Mouse (Mus musculus) thymus, postnatal 4 days (tissue): ENCODE results near the gene Zfyve1.

Experiments used
- DNase-seq: peaks from one replicate; pipeline ENCODE4 v3.0.0; 2021

Gene Zfyve1

DNA sequence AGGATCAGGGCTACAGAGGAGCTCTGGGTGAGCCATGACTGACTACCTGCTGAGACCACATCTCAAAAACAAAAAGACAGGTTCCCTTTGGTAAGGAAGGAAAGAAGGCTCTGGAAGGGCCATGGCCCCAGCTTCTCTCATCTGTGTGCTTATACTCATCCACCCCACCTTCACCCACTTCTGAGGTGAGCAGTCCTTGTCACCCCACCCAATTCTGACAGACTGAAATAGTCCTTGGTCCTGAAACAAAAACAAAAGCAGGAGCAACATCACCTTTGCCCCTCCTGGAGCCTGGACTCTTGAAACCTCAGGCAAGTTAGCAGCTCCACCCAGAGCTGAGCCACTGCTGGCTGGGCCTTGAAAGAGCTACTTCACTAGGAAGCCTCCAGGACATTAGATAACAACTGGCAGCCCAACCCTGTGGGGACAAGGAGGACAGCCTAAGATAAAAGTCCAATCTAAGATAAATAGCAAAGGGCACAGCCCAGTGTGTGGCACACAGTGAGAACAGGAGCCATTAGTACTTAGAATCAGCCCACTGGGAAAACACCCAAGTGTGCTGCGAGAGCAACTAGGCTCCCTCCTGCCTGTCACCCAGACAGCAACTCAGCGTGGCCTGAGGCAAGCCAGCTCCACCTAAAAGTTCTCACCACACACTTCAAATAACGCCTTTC, 18.0 kb downstream of the Zfyve1 start:
- no peak for DNase-seq

DNA sequence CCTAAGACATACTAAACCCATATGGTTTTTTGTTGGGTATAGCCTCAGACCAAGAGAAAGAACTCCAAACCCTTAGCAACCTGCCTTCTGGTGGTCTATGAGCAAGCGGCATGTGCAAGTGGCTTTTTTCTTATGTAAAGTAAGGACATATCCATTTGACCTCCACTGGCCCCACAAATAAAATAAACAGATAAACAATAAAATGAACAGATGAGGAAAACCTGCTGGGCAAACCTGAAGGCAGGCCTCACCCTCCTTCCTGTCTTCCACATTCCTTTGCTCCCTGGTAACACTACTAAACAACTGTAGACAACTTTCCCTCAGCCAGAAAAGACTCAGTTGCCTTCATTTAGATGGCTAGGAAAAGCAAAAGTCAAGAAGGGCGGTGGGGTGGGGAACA, 18.7 kb downstream of the Zfyve1 start:
- DNase-seq = no peak

- no peak for DNase-seq
Observed at GRCm38 (mm10) chr12:83577445-83577844, 19.6 kb downstream of the Zfyve1 start.

DNA sequence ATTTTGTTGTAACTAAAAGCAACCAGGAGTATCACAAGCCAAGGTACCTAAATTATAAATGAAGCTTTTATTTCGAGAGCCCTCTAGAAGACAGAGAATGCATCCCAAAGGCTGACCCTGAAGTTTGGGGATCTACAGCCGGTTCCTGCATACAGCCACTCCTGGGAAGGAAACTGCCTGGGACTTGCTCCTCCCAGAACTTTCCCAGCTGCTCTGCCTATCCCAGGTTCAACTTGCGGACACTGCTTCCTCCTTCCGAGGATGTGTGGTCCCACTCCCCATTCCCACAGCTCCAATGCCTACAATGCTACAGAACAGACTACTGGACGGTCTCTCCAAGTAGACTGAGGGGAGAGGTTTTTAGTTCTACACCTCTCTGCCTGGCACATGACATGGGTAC, 24.3 kb downstream of the Zfyve1 start:
- DNase-seq = no peak

- no peak for DNase-seq
Observed at GRCm38 (mm10) chr12:83569866-83570265, 27.2 kb downstream of the Zfyve1 start.

GRCm38 (mm10) chr12:83562589-83562988, 34.4 kb downstream of the Zfyve1 start:
- DNase-seq = no peak

GRCm38 (mm10) chr12:83560189-83560588, 36.8 kb downstream of the Zfyve1 start:
- DNase-seq = no peak

DNA sequence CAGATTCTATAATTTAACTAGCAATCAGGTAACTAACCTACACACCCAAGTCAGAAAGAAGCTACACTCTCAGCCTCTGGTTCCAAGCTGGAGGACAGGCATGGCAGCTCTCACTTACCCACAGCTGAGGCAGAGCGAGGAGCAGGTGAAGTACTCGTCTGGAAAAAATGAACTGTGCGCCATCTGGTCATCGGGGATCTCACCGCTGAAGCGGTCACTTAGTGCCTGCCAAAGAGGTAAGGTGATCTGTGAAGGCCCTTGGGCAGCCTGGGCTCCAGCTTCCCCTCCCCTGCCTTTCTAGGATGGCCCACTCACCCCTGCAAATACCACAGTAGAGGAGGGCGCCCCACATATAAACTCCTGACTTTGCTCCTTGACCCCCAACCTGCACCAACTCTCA, 38.5 kb downstream of the Zfyve1 start:
- DNase-seq = no peak

- no peak for DNase-seq
Observed at GRCm38 (mm10) chr12:83555605-83556004, 41.4 kb downstream of the Zfyve1 start.

DNA sequence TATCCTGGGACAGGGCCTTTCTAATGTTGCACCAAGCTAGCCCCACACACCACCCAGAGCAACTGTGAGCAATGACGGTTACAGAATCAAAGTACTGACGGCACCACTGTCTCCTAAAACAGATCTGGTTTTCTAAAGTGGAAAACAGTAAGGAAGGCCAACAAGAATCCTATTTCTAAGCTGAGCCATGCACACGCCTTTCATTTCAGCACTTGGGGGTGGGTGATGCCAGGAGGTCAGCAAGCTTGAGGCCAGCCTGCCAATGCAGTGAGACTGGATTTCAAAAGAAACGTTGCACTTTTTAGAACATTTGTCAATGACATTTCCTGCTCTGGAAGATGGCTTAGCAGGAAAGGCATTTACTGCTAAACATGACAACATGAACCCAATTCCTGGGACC, 43.2 kb downstream of the Zfyve1 start:
- no peak for DNase-seq

- no peak for DNase-seq
Observed at GRCm38 (mm10) chr12:83551305-83551704, 45.7 kb downstream of the Zfyve1 start.

DNA sequence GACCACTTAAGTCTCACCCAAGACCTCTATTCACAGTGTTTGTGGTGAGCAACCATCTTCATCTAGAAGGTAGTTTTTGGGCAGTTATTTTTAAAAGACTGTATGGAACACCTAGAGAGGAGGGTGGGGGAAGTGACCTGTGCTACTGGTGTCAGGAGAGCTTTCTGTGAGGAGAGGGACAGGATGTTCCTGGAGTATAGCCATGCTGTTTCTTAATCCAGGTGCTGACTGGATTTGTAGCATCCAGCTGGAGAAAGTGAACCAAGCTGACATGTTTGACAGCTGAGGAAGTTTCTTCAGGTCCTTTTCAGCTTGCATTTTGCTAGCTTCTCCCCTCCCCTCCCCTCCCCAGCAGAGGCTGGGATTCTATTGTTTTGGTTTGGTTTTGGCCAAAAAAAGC, 52.2 kb downstream of the Zfyve1 start:
- DNase-seq = no peak

- no peak for DNase-seq
Observed at GRCm38 (mm10) chr12:83543997-83544396, 53.0 kb downstream of the Zfyve1 start.

DNA sequence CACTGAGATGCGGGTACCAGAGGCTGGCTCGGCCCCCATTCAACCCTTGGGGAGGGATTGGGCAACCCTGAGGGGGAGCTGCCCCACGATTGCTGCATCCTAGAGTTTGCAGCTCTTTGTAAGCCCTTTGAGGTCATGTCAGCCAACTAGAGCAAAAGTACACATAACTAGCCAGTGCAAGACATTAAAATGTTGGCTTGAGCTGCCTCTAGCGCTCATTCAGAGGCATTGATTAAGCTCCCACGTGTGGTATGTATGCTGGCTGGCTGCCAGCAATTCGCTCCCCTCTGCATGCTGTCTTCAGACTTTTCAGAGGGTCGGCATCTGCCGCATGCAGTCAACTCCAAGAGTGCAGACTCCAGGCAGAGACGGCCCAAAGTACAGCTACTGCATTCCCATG, 61.0 kb downstream of the Zfyve1 start:
- DNase-seq = no peak

DNA sequence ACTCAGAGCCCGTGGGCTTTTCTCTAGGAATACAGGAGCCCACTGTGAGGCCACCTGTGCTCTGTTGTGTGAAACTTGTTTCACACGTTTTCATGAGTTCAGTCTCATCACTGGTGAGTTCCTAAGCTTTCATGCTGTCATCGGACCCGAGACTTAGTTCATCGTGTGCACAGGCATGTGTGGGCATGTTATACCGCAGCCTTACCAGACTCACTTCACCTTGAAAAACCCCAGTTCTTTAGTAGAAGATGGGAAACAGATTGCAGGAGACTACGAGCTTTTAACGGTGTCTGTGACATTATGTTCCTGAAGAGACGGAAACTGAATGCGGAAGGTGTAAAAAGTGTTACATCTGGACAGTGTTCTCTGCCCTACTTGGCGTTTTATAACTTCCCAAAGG, 61.6 kb downstream of the Zfyve1 start:
- DNase-seq = no peak

DNA sequence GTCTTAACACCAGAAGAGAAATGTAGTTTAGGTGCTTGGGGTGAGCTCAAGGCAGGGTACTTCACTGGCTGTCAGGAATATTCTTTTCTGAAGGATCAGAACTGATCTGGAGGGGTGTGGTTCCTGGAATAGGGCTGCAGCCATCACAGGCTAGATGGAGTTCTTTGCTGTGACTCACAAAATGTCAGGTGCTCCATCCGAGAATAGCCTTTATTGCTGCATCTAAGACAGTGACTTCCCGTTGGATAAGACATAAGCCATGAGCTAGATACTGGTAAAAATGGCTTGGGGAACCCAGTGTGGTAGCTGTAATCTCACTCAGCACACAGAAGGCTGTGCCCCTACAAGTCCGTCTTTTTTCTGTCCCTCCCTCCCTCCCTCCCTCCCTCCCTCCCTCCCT, 62.8 kb downstream of the Zfyve1 start:
- no peak for DNase-seq

DNA sequence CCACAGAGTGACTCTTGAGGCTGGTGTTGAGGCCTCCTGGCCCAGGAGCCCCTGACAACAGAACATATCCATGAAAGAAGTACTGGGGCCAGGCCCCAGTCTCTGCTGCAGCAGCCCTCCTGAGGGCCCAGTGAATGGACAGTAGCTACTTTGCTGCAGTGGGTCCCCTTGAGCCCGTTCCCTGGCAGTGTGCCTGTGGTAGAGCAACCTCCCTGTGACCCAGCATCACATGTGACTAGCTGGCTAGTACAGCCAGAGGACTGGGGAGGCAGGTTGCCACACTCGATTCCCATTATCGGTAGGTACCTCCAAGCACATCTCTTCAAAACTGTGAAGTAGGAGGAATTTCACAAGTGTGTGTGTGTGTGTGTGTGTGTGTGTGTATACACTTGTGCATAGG, 64.1 kb downstream of the Zfyve1 start:
- no peak for DNase-seq

DNA sequence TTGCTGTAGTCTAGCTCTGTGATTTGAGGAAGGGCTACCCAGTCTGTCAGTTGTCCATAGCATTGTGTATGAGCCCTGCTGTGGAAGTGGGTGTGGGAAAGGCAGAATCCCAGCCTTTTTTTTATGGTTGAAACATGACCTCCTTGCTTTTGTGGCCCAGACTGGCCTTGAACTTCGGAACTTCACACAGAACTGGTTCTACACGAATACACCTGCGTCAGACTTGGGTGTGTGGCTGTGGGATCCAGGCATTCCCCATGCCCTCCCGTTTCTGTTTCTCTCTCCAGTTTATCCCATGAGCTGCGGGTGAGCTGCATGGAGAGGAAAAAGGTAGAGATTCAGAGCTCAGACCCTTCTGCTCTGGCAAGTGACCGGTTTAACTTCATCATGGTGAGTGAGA, 65.0 kb downstream of the Zfyve1 start:
- no peak for DNase-seq

- DNase-seq = no peak
Observed at GRCm38 (mm10) chr12:83528665-83529064, 68.4 kb downstream of the Zfyve1 start.

GRCm38 (mm10) chr12:83527816-83528215, 69.2 kb downstream of the Zfyve1 start:
- no peak for DNase-seq

- no peak for DNase-seq
Observed at GRCm38 (mm10) chr12:83525822-83526544, 71.0 kb downstream of the Zfyve1 start.

GRCm38 (mm10) chr12:83524329-83524728, 72.7 kb downstream of the Zfyve1 start:
- DNase-seq = no peak

DNA sequence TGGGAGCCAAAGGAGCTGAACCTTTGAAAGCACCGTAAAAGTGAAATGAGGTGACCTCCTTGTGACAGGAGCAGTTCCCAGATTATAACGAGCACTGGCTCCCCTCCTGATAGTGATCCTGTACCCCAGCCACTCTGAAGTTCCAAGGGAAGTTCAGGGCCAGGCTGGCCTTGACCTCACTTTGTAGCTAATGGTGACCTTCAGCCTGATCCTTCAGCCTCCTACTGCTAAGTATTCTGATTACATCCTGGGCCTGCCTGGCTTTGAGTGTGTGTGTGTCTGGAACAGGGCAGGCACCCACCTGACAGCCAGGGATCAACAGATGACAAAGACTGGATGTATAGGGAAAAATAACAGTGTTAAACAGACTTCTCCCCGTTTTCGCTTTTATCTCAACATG, 73.1 kb downstream of the Zfyve1 start:
- DNase-seq = no peak

GRCm38 (mm10) chr12:83523056-83523455, 74.0 kb downstream of the Zfyve1 start:
- no peak for DNase-seq

- no peak for DNase-seq
Observed at GRCm38 (mm10) chr12:83521083-83521482, 75.9 kb downstream of the Zfyve1 start.
